Mouse (Mus musculus) hindbrain, embryonic 10.5 days (tissue): ENCODE measurements around the gene Gm5890. TPM values are rescaled to one million over a fixed set of nuclear protein-coding genes. Genes with fewer than 3 reads are reported as not detected.
"Not testable (repeated sequence)": the region's sequence is repeated elsewhere in the genome, so short reads cannot be mapped to it uniquely, and the experiment has no call there.

Source experiments
- DNase-seq: peaks from one replicate; pipeline ENCODE4 v3.0.0-alpha.2; 2017; ENCODE audit warnings: low spot score
- H3K27ac ChIP-seq: fragments of 300-500 bp; sonication (generic); 2 replicates; pipeline ENCODE4 v1.5.1; 2016; ENCODE audit warnings: mild to moderate bottlenecking, moderate library complexity
- H3K27me3 ChIP-seq: fragments of 300-500 bp; sonication (generic); 2 replicates; pipeline ENCODE4 v1.6.1; 2016; ENCODE audit warnings: mild to moderate bottlenecking; ENCODE audit not compliant: poor library complexity, insufficient read depth, severe bottlenecking
- H3K36me3 ChIP-seq: fragments of 300-500 bp; sonication (generic); 2 replicates; pipeline ENCODE4 v1.6.1; 2016; ENCODE audit warnings: mild to moderate bottlenecking, moderate library complexity
- H3K4me1 ChIP-seq: fragments of 300-500 bp; sonication (generic); replicated peaks from 2 replicates; pipeline ENCODE4 v1.6.1; 2016; ENCODE audit warnings: mild to moderate bottlenecking
- H3K4me3 ChIP-seq: fragments of 300-500 bp; sonication (generic); 2 replicates; pipeline ENCODE4 v1.5.1; 2016; ENCODE audit warnings: mild to moderate bottlenecking, moderate library complexity
- H3K9me3 ChIP-seq: fragments of 300-500 bp; sonication (generic); 2 replicates; pipeline ENCODE4 v1.6.1; 2016; ENCODE audit warnings: mild to moderate bottlenecking, moderate library complexity
- WGBS: fragments of 180-500 bp; shearing (Covaris S2); methylation state at CpG from one replicate; pipeline ENCODE4 v1.1.7; 2016; 5-methylcytosine and 5-hydroxymethylcytosine counted together
- polyA plus RNA-seq: library from polyadenylated mRNA; unstranded; fragments of >200 nt; fragmentation: Nextera tagmentation; extraction: Ambion mirVana; gene quantifications from 2 replicates; pipeline ENCODE4 v1.2.1, GENCODE M21; 2016

Gm5890 gene
- polyA plus RNA-seq: not detected in 2 replicates

DNA sequence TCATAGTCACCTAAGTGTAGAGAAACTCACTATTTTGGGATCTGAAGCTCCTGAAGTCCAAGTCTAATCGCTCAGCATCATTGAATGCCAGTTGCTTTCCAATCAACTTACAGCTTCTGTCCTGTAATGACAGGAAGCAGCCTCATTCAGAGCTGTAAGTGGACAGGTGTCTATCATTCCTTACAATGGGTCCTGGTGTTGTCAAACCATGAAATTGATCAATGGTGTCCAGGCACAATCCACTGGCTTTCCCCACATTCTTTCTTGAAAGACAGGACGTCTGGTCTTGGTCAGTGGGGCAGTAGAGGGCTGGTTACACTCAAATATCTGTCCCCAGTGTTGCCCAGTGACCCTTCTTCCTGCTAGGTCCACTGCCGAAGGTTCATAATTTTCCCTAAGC, at the start of gene Gm5890:
TSS of gene Gm5890 (minus strand) at position 101 of the 400 bp plus-strand sequence.
- H3K27ac ChIP-seq, DNase-seq, H3K36me3 ChIP-seq, H3K27me3 ChIP-seq, H3K9me3 ChIP-seq, H3K4me3 ChIP-seq, H3K4me1 ChIP-seq: not testable (repeated sequence)
- WGBS: no CpG with 5 or more reads among the region's 3 CpGs

DNA sequence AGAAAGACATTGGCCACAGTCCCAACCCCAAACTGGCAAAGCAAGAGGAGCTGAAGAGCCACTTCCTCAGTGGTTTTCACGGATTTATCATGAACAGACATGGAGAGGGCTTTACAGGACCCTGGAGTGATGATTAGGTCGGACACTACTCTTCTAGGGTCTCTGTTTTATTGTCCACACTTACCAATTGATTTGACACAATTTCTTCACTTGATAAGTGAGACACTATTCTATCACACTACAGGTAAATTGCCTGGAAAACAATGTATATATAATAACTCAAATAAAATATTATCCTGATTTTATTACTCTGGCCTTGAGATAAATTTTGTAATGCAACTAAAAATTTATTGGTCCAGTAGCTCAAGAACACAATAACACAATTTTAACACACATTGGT, 28.9 kb downstream of the Gm5890 start, which contains the start of gene Gm4498:
TSS of gene Gm4498 (minus strand) at position 101 of the 400 bp plus-strand sequence.
- not testable (repeated sequence) for H3K9me3 ChIP-seq, H3K4me3 ChIP-seq, H3K27me3 ChIP-seq, DNase-seq, H3K4me1 ChIP-seq, H3K36me3 ChIP-seq, H3K27ac ChIP-seq
- no CpG with 5 or more reads among the region's 2 CpGs for WGBS

Other genes starting within 250 kb of the Gm5890 start
- not detected in 2 replicates for gene Vmn1r91, start 163.2 kb downstream of the Gm5890 start, polyA plus RNA-seq
- not detected in 2 replicates for gene Gm16442, start 140.3 kb downstream of the Gm5890 start, polyA plus RNA-seq
- gene Vmn1r93, start 123.7 kb downstream of the Gm5890 start, polyA plus RNA-seq: not detected in 2 replicates
- gene Vmn1r94, start 94.5 kb downstream of the Gm5890 start, polyA plus RNA-seq: not detected in 2 replicates
- gene Vmn1r95, start 69.1 kb downstream of the Gm5890 start, polyA plus RNA-seq: not detected in 2 replicates
- not detected in 2 replicates for gene Gm6164, start 57.2 kb downstream of the Gm5890 start, polyA plus RNA-seq
- not detected in 2 replicates for gene Gm4498, start 29.0 kb downstream of the Gm5890 start, polyA plus RNA-seq
- not detected in 2 replicates for gene Gm4133, start 71.2 kb upstream of the Gm5890 start, polyA plus RNA-seq
- gene Gm5728, start 112.6 kb upstream of the Gm5890 start, polyA plus RNA-seq: not detected in 2 replicates
- gene Vmn1r100, start 155.1 kb upstream of the Gm5890 start, polyA plus RNA-seq: not detected in 2 replicates
- not detected in 2 replicates for gene Vmn1r101, start 179.8 kb upstream of the Gm5890 start, polyA plus RNA-seq
- gene Gm10670, start 212.1 kb upstream of the Gm5890 start, polyA plus RNA-seq: not detected in 2 replicates
- gene Vmn1r103, start 247.7 kb upstream of the Gm5890 start, polyA plus RNA-seq: not detected in 2 replicates